In genomic region chr5:107684380-107684779, GRCm38 (mm10) we compare ENCODE assay signal across 13 mouse cellular contexts. TPM values are rescaled to one million over a fixed set of nuclear protein-coding genes. Genes with fewer than 3 reads are reported as not detected.
DNase-seq lines count a peak whose midpoint lies in the region; ATAC-seq and TF ChIP-seq lines count a peak whose summit lies in the region.
"Had no signal": no experiment of that assay in that cellular context is flagged by ENCODE, and none has a peak within 500 bp of the region (broad histone marks: within the 10 kb centered on the region; RNA-seq: fewer than 3 reads in every experiment).

No protein-coding gene starts in this region.

- H3K4me3 ChIP-seq in left cerebral cortex, adult 2 months, result no peak overlapping the region
- no peak overlapping the region for H3K4me3 ChIP-seq in thymus, adult 2 months (ENCODE audit: control insufficient read depth, insufficient read depth, low read length)
- H3K4me3 ChIP-seq: forebrain, embryonic 15.5 days; kidney, embryonic 15.5 days had no signal

- ATAC-seq in Patski, result no peak
- ATAC-seq: forebrain, embryonic 15.5 days had no signal

- H3K27me3 ChIP-seq in thymus, adult 2 months (ENCODE audit: control insufficient read depth, insufficient read depth, low read length), result no peaks in the 10 kb centered on the region
- no peaks in the 10 kb centered on the region for H3K27me3 ChIP-seq in Patski
- no peaks in the 10 kb centered on the region for H3K27me3 ChIP-seq in splenic B cell, adult 2 months (ENCODE audit: control insufficient read depth, insufficient read depth, low read length, poor library complexity, severe bottlenecking)

- POLR2A ChIA-PET in Patski (lab: Charles Lee), result no interaction called here

- CTCF ChIA-PET in Patski (lab: Charles Lee), result interaction anchor here (1.2 to 1.5 kb wide), 3 partner anchors 13 to 110 kb away, joined by 3 to 6 read pairs (median 4); no protein-coding TSS in a partner anchor

- no peak overlapping the region for H3K27ac ChIP-seq in left cerebral cortex, adult 2 months
- H3K27ac ChIP-seq in thymus, adult 2 months (ENCODE audit: control insufficient read depth, insufficient read depth, low read length), result no peak overlapping the region
- H3K27ac ChIP-seq: forebrain, embryonic 15.5 days; kidney, embryonic 15.5 days had no signal

- peak; percentile 29 for TF ChIP-seq CTCF in left cerebral cortex, adult 2 months (IDR thresholded peaks at IDR 0.05)
- no peak for TF ChIP-seq CTCF in thymus, adult 2 months (IDR thresholded peaks at IDR 0.05; ENCODE audit: borderline replicate concordance, control insufficient read depth, extremely low read depth, insufficient read depth, low read length, poor library complexity)
- TF ChIP-seq CTCF in Patski (IDR thresholded peaks at IDR 0.05), result peak; percentile 68

- in situ Hi-C loops in Patski (cut with MboI; ENCODE audit: low pct_unique_long_range_greater_than_20kb), result no loop called here

- no peak for DNase-seq in left cerebral cortex, adult 2 months (ENCODE audit: extremely low spot score in 1 of 2, low spot score in 2 of 2)
- no peak for DNase-seq in left cerebral cortex, postnatal 25 days (ENCODE audit: low spot score in 2 of 2)
- DNase-seq in thymus, adult 2 months, result peak; percentile 41
- DNase-seq in thymus, adult 18-20 months, result no peak
- no peak for DNase-seq in Patski (ENCODE audit: low read depth, low spot score)
- peak; percentile 58 for DNase-seq in splenic B cell, adult 2 months (ENCODE audit: low read depth, low spot score)
- DNase-seq in urinary bladder, postnatal 10 days (ENCODE audit: low spot score), result no peak
- DNase-seq: cerebellum, adult 9-10 months; gastrocnemius, postnatal 36 days had no signal

- H3K36me3 ChIP-seq in thymus, adult 2 months (ENCODE audit: control insufficient read depth, insufficient read depth, low read length), result no peaks in the 10 kb centered on the region
- H3K36me3 ChIP-seq in splenic B cell, adult 2 months (ENCODE audit: control insufficient read depth, insufficient read depth, low read length, poor library complexity, severe bottlenecking), result no peaks in the 10 kb centered on the region
- H3K36me3 ChIP-seq: forebrain, embryonic 15.5 days; kidney, embryonic 15.5 days had no signal

- intact Hi-C loops in left cerebral cortex, adult 2 months (cut with DNase I), result no loop called here
- intact Hi-C loops in left cerebral cortex, postnatal 25 days (cut with DNase I), result no loop called here

- H3K4me1 ChIP-seq in thymus, adult 2 months (replicated peaks; ENCODE audit: control insufficient read depth, insufficient read depth, low read length), result peaks cover 20% of the 10 kb centered on the region

- WGBS in thymus, adult 2 months, result 79% methylated on average over 2 of the region's 2 CpGs

- no peak for TF ChIP-seq POLR2A in thymus, adult 2 months (IDR thresholded peaks at IDR 0.05; ENCODE audit: control insufficient read depth, extremely low read depth, insufficient read depth, low read length, poor library complexity)

RNA-seq across cellular contexts. Expression of gene Gfi1, which starts 41.5 kb away (rescaled TPM):
- not detected for total RNA-seq in left cerebral cortex, adult 2 months (2021)
- not detected for total RNA-seq in left cerebral cortex, postnatal 25 days (2021)
- 191 and 219 TPM in 2 replicates for polyA plus RNA-seq in thymus, adult 2 months (2012; rRNA removed)
- polyA plus RNA-seq in Patski (2021), result 0.03 TPM
- total RNA-seq: heart, postnatal 25 days; left cerebral cortex, adult 18-20 months had no signal
- polyA plus RNA-seq: forebrain, embryonic 15.5 days; kidney, embryonic 15.5 days had no signal

Comparison
In these comparisons a context has a peak if more than half of its experiments do, and no peak if none do; other contexts are left out.
1. DNase-seq: peak in thymus, adult 2 months (single experiment) and splenic B cell, adult 2 months (single experiment); none in left cerebral cortex, adult 2 months (0 of 2), left cerebral cortex, postnatal 25 days (0 of 2), thymus, adult 18-20 months (0 of 2), Patski (single experiment) and urinary bladder, postnatal 10 days (single experiment).